Mouse (Mus musculus) liver, adult 2 months (tissue): ENCODE results near the gene Sema4d. TPM values are rescaled to one million over a fixed set of nuclear protein-coding genes. Genes with fewer than 3 reads are reported as not detected.

Experiments used
- DNase-seq: peaks from one replicate; pipeline ENCODE4 v3.0.0-alpha.2; 2011; ENCODE audit warnings: low read depth, low spot score; ENCODE audit errors: extremely low read depth
- H3K27ac ChIP-seq: fragments of 200-500 bp; replicated peaks from 2 replicates; pipeline ENCODE4 v1.5.1; 2012; ENCODE audit warnings: low read depth, mild to moderate bottlenecking, control low read depth, inconsistent platforms, low read length; ENCODE audit not compliant: insufficient read depth
- H3K27me3 ChIP-seq: fragments of 200-500 bp; 2 replicates; pipeline ENCODE4 v1.6.1; 2012; ENCODE audit warnings: mild to moderate bottlenecking, moderate library complexity, low read length, inconsistent platforms; ENCODE audit not compliant: control insufficient read depth, insufficient read depth
- H3K36me3 ChIP-seq: fragments of 200-500 bp; 2 replicates; pipeline ENCODE4 v1.6.1; 2012; ENCODE audit warnings: low read length, inconsistent platforms; ENCODE audit not compliant: control insufficient read depth, insufficient read depth
- H3K4me1 ChIP-seq: fragments of 200-500 bp; 2 replicates; pipeline ENCODE4 v1.6.1; 2011; ENCODE audit warnings: low read length; ENCODE audit not compliant: control insufficient read depth, insufficient read depth
- H3K4me3 ChIP-seq: fragments of 200-500 bp; 2 replicates; pipeline ENCODE4 v1.5.1; 2011; ENCODE audit warnings: low read depth, mild to moderate bottlenecking, control low read depth, low read length, moderate library complexity; ENCODE audit not compliant: insufficient read depth
- H3K79me2 ChIP-seq: fragments of 200-500 bp; 2 replicates; pipeline ENCODE4 v1.6.1; 2012; ENCODE audit warnings: inconsistent platforms, mild to moderate bottlenecking, low read length, moderate library complexity; ENCODE audit not compliant: control insufficient read depth, insufficient read depth
- H3K9ac ChIP-seq: fragments of 200-500 bp; 2 replicates; pipeline ENCODE4 v1.6.1; 2012; ENCODE audit warnings: low read depth, mild to moderate bottlenecking, control low read depth, inconsistent platforms, low read length
- CTCF ChIP-seq: fragments of 200-500 bp; IDR thresholded peaks from 2 replicates; pipeline ENCODE4 v1.5.1; 2011; ENCODE audit warnings: low read depth, low read length, control low read depth
- POLR2A ChIP-seq: fragments of 200-500 bp; IDR thresholded peaks from 2 replicates; pipeline ENCODE4 v1.6.1; 2011; ENCODE audit warnings: low read length, control low read depth; ENCODE audit not compliant: insufficient read depth; ENCODE audit errors: extremely low read depth
- WGBS: fragments of 180-500 bp; shearing (Covaris S2); methylation state at CpG from one replicate; pipeline ENCODE4 v1.1.7; 2018; 5-methylcytosine and 5-hydroxymethylcytosine counted together
- polyA plus RNA-seq: library from polyadenylated mRNA; depleted of rRNA; stranded (reverse); fragments of >200 nt; gene quantifications from 2 replicates; pipeline ENCODE4 v1.2.3, GENCODE M21; 2012
- total RNA-seq: library from RNA; depleted of rRNA; stranded (reverse); fragments of >200 nt; gene quantifications from 2 replicates; pipeline ENCODE4 v1.2.3, GENCODE M21; 2014

Gene Sema4d
- total and polyA plus RNA-seq, 2 experiments: 0.74 to 0.94 TPM

- Histone ChIP-seq H3K4me1 (no peaks in the 10 kb centered on the region), H3K4me3 (no peak overlapping the region), H3K36me3 (no peaks in the 10 kb centered on the region), H3K27me3 (no peaks in the 10 kb centered on the region), H3K9ac (no peak overlapping the region), H3K79me2 (no peaks in the 10 kb centered on the region), H3K27ac (no peak overlapping the region)
- DNase-seq: no peak
- TF ChIP-seq POLR2A (no peak), CTCF (no peak)
- WGBS: 90% methylated on average over 22 of the region's 22 CpGs
Measured at GRCm38 (mm10) chr13:51705882-51706854, 87.4 kb downstream of the Sema4d start.

DNA sequence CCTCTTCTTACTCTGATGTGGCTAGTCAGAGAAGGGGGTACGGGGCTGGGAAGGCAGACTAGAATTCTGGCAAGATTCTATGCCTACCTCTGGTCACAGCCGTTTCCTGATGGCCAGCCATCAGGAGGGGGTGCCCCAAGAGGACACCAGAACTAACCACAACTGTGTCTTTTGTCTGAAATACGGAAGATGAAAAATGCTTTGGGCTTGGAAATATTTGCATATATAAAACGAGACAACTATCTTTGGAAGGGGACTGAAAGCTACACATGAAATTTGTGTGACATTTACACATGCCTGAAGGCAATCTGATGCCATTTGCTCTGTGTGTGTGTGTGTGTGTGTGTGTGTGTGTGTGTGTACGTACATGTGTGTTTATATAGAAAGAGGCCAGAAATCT lies 89.7 kb downstream of the Sema4d start:
- Histone ChIP-seq H3K9ac (no peak overlapping the region), H3K27me3 (no peaks in the 10 kb centered on the region), H3K4me3 (no peak overlapping the region), H3K79me2 (no peaks in the 10 kb centered on the region), H3K4me1 (no peaks in the 10 kb centered on the region), H3K36me3 (no peaks in the 10 kb centered on the region), H3K27ac (no peak overlapping the region)
- WGBS: 85% methylated on average over 5 of the region's 5 CpGs
- DNase-seq: no peak
- no peak for TF ChIP-seq POLR2A
- TF ChIP-seq CTCF: no peak

- WGBS: 91% methylated on average over 3 of the region's 3 CpGs
- peaks cover 4% of the 10 kb centered on the region; the same call in 1 of the 2 replicates for H3K4me1 ChIP-seq
- H3K4me3 ChIP-seq: no peak overlapping the region
- no peaks in the 10 kb centered on the region for H3K79me2 ChIP-seq
- H3K9ac ChIP-seq: no peak overlapping the region
- TF ChIP-seq CTCF: no peak
- no peak for TF ChIP-seq POLR2A
- no peak for DNase-seq
- H3K36me3 ChIP-seq: no peaks in the 10 kb centered on the region
- no peak overlapping the region for H3K27ac ChIP-seq
- H3K27me3 ChIP-seq: no peaks in the 10 kb centered on the region
Measured at GRCm38 (mm10) chr13:51698318-51698717, 95.2 kb downstream of the Sema4d start.

- H3K9ac ChIP-seq: no peak overlapping the region
- no peaks in the 10 kb centered on the region for H3K36me3 ChIP-seq
- TF ChIP-seq POLR2A: no peak
- no peak for TF ChIP-seq CTCF
- no peak for DNase-seq
- no peak overlapping the region for H3K4me3 ChIP-seq
- no peaks in the 10 kb centered on the region for H3K79me2 ChIP-seq
- no peaks in the 10 kb centered on the region for H3K27me3 ChIP-seq
- WGBS: 71% methylated on average over 4 of the region's 4 CpGs
- no peak overlapping the region for H3K27ac ChIP-seq
- H3K4me1 ChIP-seq: peaks cover 4% of the 10 kb centered on the region; the same call in 1 of the 2 replicates
Measured at GRCm38 (mm10) chr13:51697897-51698296, 95.7 kb downstream of the Sema4d start.

GRCm38 (mm10) chr13:51697455-51697854 lies 96.1 kb downstream of the Sema4d start:
- 29% methylated on average over 6 of the region's 6 CpGs for WGBS
- Histone ChIP-seq H3K79me2 (no peaks in the 10 kb centered on the region), H3K4me3 (no peak overlapping the region), H3K27ac (no peak overlapping the region), H3K27me3 (no peaks in the 10 kb centered on the region), H3K36me3 (no peaks in the 10 kb centered on the region), H3K9ac (no peak overlapping the region), H3K4me1 (peaks cover 4% of the 10 kb centered on the region; the same call in 1 of the 2 replicates)
- TF ChIP-seq CTCF (no peak), POLR2A (no peak)
- DNase-seq: peak; percentile 44

DNA sequence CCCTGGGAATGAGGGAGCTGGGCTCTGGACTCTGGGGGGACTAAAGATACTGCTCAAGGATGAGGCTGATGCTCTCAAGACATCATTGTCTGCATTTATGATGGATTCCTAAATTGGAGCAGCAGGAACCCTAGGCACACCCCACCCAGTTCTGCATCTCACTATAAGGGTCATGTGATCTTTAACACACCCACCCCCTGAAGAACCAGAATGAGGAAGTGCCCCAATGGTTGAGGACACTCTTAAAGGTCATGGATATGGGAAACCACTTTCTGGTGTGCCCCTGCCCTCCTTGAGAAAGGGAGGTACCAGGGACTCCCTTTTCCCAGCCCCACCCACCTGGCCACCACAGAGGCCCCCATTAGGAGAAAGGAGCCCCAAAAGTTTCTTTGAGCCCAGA lies 97.1 kb downstream of the Sema4d start:
- no peaks in the 10 kb centered on the region for H3K27me3 ChIP-seq
- H3K27ac ChIP-seq: no peak overlapping the region
- no peaks in the 10 kb centered on the region for H3K79me2 ChIP-seq
- no peaks in the 10 kb centered on the region for H3K36me3 ChIP-seq
- peaks cover 4% of the 10 kb centered on the region; the same call in 1 of the 2 replicates for H3K4me1 ChIP-seq
- H3K4me3 ChIP-seq: no peak overlapping the region
- H3K9ac ChIP-seq: no peak overlapping the region
- DNase-seq: no peak
- TF ChIP-seq POLR2A: no peak
- no peak for TF ChIP-seq CTCF
